Mouse (Mus musculus): ENCODE results near the gene 1700113H08Rik.
A peak's percentile ranks its signal among the peaks of the same experiment; 100 is the strongest.

1700113H08Rik gene

DNA sequence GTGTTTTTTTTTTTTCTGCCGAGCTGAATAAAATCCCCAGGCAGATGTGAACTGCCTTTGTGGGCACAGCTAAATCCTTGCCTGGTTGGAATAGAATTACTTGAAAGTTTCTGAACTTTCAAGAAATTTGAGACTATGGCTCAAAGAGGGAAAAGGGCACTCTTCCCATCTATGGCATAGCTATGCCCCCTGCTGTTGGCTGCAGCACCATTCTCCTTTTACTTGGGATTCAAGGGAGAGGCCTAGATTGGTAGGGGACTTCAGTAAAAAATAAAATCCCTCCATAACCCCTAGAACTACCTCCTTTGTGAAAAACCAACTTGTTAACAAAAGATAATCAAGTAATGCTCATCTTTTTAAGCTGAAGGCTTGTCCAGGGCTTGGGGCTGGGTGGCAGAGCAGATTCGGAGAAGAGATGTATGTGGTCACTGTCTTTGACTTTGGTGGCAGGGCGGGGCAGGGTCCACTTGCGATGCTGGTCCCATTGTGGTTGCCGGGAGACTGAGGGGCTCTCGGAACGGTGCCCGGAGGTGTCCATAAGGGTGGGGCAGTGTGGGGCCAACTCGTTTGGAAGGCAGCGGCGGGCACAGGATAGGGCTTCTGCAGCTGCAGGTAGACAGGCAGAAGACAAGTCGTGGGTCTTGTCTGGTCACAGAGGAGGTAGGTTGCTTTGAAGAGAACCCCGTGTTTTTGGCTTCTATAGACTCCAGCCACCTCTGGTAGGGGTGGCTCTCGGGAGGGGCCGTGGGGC, at the start of gene 1700113H08Rik:
TSS of gene 1700113H08Rik (plus strand) at position 546 of the 751 bp plus-strand sequence.
- DNase-seq = no peak

DNA sequence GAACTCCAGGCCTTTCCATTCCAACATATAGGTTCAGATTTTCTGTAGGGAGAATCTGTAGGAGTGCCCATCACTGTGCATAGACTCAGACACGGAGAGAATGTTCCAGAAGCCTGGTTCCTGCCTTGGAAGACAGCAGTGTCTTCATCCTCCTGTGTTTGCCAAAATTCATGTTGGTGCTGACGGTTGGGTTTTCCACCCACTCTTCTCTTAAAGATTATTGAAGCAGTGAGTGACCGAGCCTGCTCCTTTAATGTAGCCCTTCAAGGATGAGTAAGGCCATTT, 49.7 kb upstream of the 1700113H08Rik start:
- no peak for DNase-seq

- no peak for DNase-seq
Observed at GRCm38 (mm10) chr10:87012087-87012486, 45.8 kb upstream of the 1700113H08Rik start.

DNA sequence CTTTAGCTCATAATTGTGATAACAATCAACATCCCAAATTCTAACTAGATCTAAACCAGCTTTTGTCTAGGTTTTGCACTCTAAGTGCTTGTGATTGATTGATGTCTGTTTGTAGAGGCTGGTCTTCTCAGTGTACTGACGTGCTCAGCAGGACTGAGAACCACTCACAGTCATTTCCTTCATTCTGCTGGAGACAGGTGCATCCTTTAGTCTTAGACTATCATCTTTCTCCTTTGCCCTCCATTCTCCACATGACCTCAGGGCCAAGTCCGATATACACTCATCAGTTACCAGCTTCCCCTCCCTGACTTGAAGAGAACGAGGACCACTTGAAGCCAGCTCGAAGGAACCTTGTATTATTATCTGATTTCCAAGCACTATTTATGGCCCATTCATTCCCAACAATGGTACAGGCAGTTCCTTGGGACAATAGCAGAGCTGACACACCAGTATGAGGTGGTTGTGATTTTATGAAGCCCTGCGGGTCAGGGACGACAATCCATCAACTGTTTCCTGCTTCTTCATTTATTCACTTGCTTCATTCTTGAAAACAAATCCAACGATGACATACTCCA, 43.4 kb upstream of the 1700113H08Rik start:
- no peak for DNase-seq

- DNase-seq = no peak
Observed at GRCm38 (mm10) chr10:87015403-87015802, 42.4 kb upstream of the 1700113H08Rik start.

DNA sequence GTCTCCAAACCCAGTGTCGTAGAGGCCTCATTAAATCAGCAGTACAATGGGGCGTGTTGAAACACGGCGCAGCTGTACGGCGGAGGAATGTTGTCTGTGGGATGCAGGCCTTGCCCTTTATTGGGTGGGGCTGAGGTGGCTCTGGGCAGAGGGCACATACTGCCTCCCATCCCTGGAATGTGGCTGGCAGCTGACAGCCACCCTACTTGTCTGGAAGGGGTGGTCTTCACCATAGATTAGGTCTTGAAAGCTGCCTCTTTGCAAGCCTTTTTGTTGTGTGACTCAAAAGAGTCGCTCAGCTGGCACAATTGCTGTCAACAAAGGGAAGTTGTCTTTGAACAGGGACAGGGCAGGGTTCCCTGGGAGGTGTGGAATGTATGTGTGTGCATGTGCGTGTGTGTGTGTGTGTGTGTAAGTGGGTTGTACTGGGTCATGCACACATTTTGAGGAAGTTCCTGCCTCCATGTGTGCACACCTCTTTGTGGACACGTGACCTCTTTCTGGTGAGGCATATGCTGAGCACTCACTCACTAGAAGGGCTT, 41.6 kb upstream of the 1700113H08Rik start:
- DNase-seq = no peak

DNA sequence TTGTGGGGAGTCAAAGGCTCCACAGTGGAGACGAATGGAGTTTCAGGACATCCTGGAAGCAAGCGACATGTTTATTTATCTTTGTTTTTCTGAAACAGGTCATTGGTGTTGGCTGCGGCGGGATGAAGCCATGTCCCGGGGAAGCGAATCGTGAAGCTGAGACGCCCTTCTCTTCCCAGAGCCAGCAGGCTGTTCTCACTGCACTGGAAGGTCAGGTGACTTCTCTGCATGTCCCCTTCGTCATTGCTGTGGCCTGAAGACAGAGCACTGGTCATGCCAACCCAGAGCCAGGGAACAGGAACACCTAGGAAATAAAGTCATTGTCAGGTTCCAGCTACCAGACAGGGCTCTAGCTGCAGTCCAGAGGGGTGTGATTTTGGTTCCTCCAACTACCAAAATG, 39.0 kb upstream of the 1700113H08Rik start:
- DNase-seq = no peak

GRCm38 (mm10) chr10:87020711-87021110, 37.1 kb upstream of the 1700113H08Rik start:
- no peak for DNase-seq

- DNase-seq = peak; percentile 45
Observed at GRCm38 (mm10) chr10:87024884-87025283, 33.0 kb upstream of the 1700113H08Rik start.

- DNase-seq = no peak
Observed at GRCm38 (mm10) chr10:87032768-87033167, 25.1 kb upstream of the 1700113H08Rik start.

GRCm38 (mm10) chr10:87035866-87036265, 22.0 kb upstream of the 1700113H08Rik start:
- DNase-seq = no peak

- DNase-seq = no peak
Observed at GRCm38 (mm10) chr10:87036271-87036703, 21.6 kb upstream of the 1700113H08Rik start.

DNA sequence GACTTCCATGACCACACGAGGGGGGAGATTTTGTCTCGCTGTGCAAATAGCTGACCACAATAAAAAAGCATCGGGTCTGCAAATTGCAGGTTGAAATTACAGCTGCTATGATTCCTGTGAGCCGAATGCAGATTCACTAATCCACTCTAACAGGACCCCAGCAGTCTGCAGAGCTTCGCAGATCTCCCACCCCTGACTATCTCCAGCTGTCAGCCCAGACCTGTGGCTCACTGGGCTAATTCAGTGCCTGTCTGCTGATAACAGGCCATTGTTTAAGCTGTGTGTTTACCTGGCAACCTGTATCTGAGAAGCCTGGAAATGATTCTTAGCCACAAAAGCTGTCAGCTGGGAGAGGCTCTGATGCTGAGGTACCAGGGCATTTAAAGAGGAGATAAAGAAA, 20.8 kb upstream of the 1700113H08Rik start:
- DNase-seq = no peak

- DNase-seq = no peak
Observed at GRCm38 (mm10) chr10:87039340-87039739, 18.5 kb upstream of the 1700113H08Rik start.

- DNase-seq = no peak
Observed at GRCm38 (mm10) chr10:87039800-87040199, 18.0 kb upstream of the 1700113H08Rik start.

- no peak for DNase-seq
Observed at GRCm38 (mm10) chr10:87041265-87041664, 16.6 kb upstream of the 1700113H08Rik start.

DNA sequence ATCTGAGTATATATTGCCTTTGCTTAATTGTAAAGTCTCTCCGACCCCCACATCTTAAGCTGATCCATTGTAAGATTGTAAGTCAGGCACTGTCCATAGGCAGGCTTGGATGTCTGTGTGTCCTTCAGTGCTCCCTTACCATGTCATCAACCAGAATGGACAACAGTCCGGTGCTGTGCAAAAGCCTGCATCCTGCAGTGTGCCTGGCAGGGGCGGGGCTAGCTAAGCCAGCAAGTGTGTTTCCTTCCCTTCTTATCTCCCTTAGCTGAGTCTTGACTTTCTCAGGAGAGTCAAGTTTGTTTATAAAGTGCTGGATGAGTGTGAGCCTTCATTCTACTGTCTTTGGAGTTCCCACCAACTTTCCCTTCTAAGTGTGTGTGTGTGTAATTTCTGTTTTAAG, 12.6 kb upstream of the 1700113H08Rik start:
- DNase-seq = no peak

- DNase-seq = no peak
Observed at GRCm38 (mm10) chr10:87046469-87046868, 11.4 kb upstream of the 1700113H08Rik start.

DNA sequence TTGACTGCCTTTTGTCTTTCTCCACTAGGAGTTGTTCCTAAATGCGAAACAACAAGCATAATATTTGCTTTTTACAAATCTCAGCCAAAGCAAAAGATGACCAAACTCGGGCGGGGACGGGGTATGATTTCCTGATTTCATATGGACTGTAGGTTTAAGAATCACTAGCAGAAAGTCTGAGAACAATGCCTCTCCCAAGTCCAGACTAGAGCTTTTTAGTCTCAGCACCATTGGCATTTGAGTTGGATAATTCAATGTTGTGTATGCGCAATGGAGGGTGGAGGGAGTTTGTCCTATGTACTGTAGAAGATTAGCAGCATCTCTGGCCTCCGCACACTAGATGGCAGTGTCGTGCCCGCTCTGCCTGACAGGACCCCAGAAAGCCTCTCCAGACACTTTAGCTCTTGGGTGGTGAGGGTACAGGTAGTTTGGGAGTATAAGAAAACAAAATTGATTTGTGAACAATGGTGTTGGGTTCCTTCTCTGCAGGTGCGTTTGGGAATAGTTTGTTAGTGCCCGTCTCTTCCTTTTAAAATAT, 10.8 kb upstream of the 1700113H08Rik start:
- DNase-seq = no peak

DNA sequence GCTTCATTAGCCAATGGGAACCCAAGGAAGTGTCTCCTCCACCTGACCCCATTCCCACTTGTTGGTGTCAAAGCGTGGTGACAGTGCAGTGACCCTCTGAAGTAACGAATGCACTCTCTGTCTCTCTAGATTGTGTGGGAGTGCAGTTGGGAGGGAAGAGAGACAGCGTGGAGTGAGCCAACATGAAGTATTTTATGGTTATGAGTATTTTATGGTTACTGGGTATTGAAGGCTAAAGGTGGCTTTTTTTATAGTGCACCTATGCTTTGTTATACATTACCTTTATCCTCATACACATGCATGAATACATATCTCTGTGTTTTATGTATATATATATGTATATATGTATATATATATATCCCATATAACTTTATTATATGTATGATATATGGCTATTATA, 8.7 kb upstream of the 1700113H08Rik start:
- DNase-seq = no peak

DNA sequence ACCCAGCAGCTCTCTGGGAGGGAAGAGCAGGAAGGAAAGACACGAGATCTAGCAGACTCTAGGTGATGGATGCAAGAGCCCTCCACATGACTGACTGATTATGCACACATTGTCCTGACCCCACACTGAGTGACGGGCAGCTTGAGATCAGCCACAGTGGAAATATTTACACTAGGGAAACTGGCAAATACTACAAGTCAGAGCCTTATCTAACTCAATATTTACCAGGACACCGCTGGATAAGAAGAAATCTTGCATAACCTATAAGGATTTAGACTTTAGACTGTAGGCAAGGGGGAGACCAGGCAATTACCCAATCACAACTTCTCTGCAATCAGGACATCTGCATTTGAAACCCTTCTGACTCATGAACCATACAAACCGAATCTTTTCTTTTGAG, 6.1 kb upstream of the 1700113H08Rik start:
- DNase-seq = no peak

DNA sequence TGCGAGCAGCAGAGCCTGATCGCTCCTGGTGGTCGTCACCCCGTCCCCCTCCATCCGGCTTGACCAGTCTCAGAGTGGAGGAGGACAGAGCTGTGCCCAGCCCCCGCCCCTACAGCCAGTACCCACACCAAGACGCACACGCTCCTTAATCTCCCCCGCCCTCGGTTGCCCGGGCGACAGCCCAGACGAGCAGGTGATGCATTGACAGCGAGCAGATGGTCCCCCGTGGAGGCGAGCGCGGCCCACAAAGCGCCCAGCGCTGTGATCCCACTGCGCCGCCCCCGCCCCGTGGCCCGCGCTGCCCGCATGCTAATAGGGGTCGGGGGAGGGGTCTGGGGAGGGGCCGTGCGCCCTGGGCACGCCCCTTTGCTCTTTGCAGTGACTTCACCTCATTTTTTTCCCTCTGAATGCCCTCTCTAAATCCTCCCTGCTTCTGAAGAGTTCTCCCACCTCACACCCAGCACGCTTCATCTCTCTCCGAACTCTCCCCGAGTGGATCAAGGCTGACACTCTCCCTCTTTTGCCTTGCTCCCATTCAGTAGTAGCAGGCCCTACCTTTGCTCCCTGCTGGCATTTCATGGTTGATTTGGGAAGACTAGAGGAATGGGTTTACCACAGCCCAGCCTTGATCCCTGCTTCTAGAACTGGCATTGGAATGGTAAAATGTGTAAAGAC, 543 bp downstream of the 1700113H08Rik start:
- DNase-seq = no peak

DNA sequence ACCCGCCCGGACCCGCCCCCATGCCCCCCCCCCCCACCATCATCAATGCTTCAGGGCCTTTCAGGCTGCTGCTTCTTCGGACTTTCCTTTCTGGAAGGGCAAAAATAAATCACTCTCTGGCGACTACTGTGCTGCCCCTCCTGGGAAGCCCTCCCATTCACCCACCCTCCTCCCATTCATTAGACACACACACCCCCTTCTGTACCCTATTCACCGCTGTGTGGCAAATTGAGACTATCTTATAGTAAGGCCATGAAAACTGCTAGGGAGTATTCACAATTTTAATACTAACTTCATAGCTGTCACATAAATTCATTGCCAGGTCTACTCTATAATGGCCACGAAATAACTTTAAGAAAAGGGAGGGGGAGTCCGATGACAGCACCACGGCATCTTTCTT, 1.1 kb downstream of the 1700113H08Rik start:
- no peak for DNase-seq

- no peak for DNase-seq
Observed at GRCm38 (mm10) chr10:87059447-87059846, 1.6 kb downstream of the 1700113H08Rik start.

All from kidney, adult 11 months (tissue).